Comparison of ENCODE assay signal across 19 mouse cellular contexts in genomic region chr1:90231591-90232490, GRCm38 (mm10). TPM values are rescaled to one million over a fixed set of nuclear protein-coding genes. Genes with fewer than 3 reads are reported as not detected.
A peak's percentile ranks its signal among the peaks of the same experiment; 100 is the strongest.
DNase-seq lines count a peak whose midpoint lies in the region; TF ChIP-seq lines count a peak whose summit lies in the region.
"Had no signal": no experiment of that assay in that cellular context is flagged by ENCODE, and none has a peak within 500 bp of the region (broad histone marks: within the 10 kb centered on the region; RNA-seq: fewer than 3 reads in every experiment).

No protein-coding gene starts in this region.

- no peak for TF ChIP-seq POLR2A in myocyte (IDR thresholded peaks at IDR 0.05; ENCODE audit: insufficient read length, low read depth)

- H3K4me3 ChIP-seq in myocyte, result no peak overlapping the region
- H3K4me3 ChIP-seq: forebrain, embryonic 15.5 days had no signal

- H3ac ChIP-seq in myocyte (ENCODE audit: control insufficient read depth, insufficient read length), result no peak overlapping the region

- H3K4me2 ChIP-seq in myocyte (ENCODE audit: low read depth), result peak overlapping the region; percentile 27
- H3K4me2 ChIP-seq: forebrain, embryonic 15.5 days; heart, embryonic 11.5 days; liver, embryonic 11.5 days had no signal

- H3K79me2 ChIP-seq in myocyte (ENCODE audit: control insufficient read depth, insufficient read depth), result no peaks in the 10 kb centered on the region

- no peaks in the 10 kb centered on the region for H3K36me3 ChIP-seq in myocyte (ENCODE audit: control insufficient read depth, insufficient read depth)
- H3K36me3 ChIP-seq: forebrain, embryonic 15.5 days had no signal

- H3K27me3 ChIP-seq in myocyte (ENCODE audit: control insufficient read depth, insufficient read depth, insufficient read length), result no peaks in the 10 kb centered on the region
- H3K27me3 ChIP-seq: forebrain, embryonic 15.5 days had no signal

- peak; percentile 48 for DNase-seq in embryo, embryonic 10 days (ENCODE audit: low spot score)
- DNase-seq in embryo, embryonic 9.5 days (ENCODE audit: extremely low spot score), result no peak
- peak; percentile 37 for DNase-seq in testis, postnatal 10 days (ENCODE audit: low spot score)
- no peak for DNase-seq in testis, postnatal 14 days (ENCODE audit: low spot score)
- DNase-seq in gonadal fat pad, adult 2 months (ENCODE audit: low read depth), result peak; percentile 40
- no peak for DNase-seq in layer of hippocampus, postnatal 10 days (ENCODE audit: low spot score in 2 of 2)
- no peak for DNase-seq in right cerebral cortex, adult 18-20 months
- DNase-seq: adrenal gland, postnatal 14 days; cerebellum, adult 2 months; cerebellum, postnatal 36 days; heart, postnatal 10 days; kidney, adult 18-20 months; lung, adult 18-20 months; lung, postnatal 14 days had no signal

TF ChIP-seq in myocyte, 11 proteins besides CTCF, POLR2A, EP300 and RAD21:
- TF ChIP-seq REST (IDR thresholded peaks at IDR 0.05; ENCODE audit: insufficient read depth, insufficient read length) (no peak), TCF12 (IDR thresholded peaks at IDR 0.05; ENCODE audit: insufficient read depth, poor library complexity, severe bottlenecking) (no peak), MYOG (IDR thresholded peaks at IDR 0.05; ENCODE audit: control insufficient read depth in 1 of 3, insufficient read depth in 1 of 3, insufficient read length in 2 of 3, low read depth in 2 of 3) (no peak), USF1 (IDR thresholded peaks at IDR 0.05; ENCODE audit: low read depth) (no peak), TCF3 (IDR thresholded peaks at IDR 0.05; ENCODE audit: insufficient read length, low read depth) (no peak), SRF (IDR thresholded peaks at IDR 0.05; ENCODE audit: control insufficient read depth, insufficient read length, low read depth) (no peak), POLR2AphosphoS2 (IDR thresholded peaks at IDR 0.05; ENCODE audit: insufficient read length, low read depth) (no peak), MAX (IDR thresholded peaks at IDR 0.05; ENCODE audit: low read depth) (no peak), CEBPB (IDR thresholded peaks at IDR 0.05; ENCODE audit: insufficient read depth, poor library complexity, severe bottlenecking) (no peak), E2F4 (IDR thresholded peaks at IDR 0.05; ENCODE audit: insufficient read depth) (no peak), MYOD1 (IDR thresholded peaks at IDR 0.05; ENCODE audit: control insufficient read depth in 1 of 3, insufficient read length in 2 of 3, low read depth in 2 of 3) (no peak)

RNA-seq across cellular contexts. Expression of gene Ackr3, which starts 28.1 kb away (rescaled TPM):
- polyA plus RNA-seq in gonadal fat pad, adult 2 months (2012; rRNA removed), result 100 and 181 TPM in 2 replicates
- polyA plus RNA-seq in myocyte (2012; fragmentation: generic; extraction: Trizol), result 10.8 TPM
- total RNA-seq in layer of hippocampus, postnatal 10 days (2021), result 1 to 10 TPM; 8.4 to 8.5 TPM
- total RNA-seq: megakaryocyte, adult 5-6 weeks had no signal

Comparison
In these comparisons a context has a peak if more than half of its experiments do, and no peak if none do; other contexts are left out.
1. DNase-seq: peak in embryo, embryonic 10 days (single experiment), testis, postnatal 10 days (single experiment) and gonadal fat pad, adult 2 months (single experiment); none in embryo, embryonic 9.5 days (single experiment), testis, postnatal 14 days (single experiment), layer of hippocampus, postnatal 10 days (0 of 2) and right cerebral cortex, adult 18-20 months (single experiment).